Mouse (Mus musculus): ENCODE results near the gene Pcsk1n. TPM values are rescaled to one million over a fixed set of nuclear protein-coding genes. Genes with fewer than 3 reads are reported as not detected.
"Not testable (repeated sequence)": the region's sequence is repeated elsewhere in the genome, so short reads cannot be mapped to it uniquely, and the experiment has no call there.

The Pcsk1n gene
- under 1 TPM in 1 of 2 experiments, not detected in 1; 0.11 TPM for total RNA-seq (2021)

DNA sequence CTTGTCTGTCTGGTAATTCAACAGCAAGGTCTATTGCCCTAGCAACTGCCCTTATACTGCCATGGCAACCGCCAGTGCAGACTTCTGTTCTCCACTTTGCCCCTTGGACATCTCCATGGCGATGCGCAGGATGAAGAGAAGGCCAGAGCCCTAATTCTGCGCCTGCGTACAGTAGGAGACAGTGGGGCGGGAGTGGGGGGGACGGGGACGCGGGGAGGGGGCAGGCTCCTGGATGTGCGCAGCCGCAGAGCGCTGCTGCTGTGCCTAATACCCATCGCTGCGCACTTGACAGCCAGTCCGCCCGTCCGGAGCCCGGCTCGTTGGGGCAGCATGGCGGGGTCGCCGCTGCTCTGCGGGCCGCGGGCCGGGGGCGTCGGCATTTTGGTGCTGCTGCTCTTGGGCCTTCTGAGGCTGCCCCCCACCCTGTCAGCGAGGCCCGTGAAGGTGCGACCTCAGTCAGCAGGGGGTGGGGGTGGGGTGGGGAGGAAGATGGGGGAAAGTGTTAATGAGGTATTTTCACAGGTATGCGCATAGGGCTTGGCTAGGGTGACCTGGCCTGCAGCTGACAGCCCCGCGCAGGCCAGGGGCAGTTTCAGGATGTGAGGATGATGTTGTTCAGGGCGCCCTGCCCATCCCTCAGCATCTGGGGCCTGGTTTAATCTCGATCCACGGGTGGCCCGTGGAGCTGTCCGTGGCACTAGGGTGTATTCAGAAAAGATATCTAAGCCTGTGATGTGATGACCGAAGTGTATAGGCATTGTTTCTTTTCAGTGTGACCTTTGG, at the start of gene Pcsk1n:
Gene Pcsk1n, plus strand, starts transcription at position 222 of the 783 bp plus-strand sequence.
- intact Hi-C loops (cut with DNase I) = no loop called here
- DNase-seq (ENCODE audit: low spot score) = no peak

- DNase-seq (ENCODE audit: low spot score) = no peak
- intact Hi-C loops (cut with DNase I) = no loop called here
Observed at GRCm38 (mm10) chrX:7869826-7870225, 49.8 kb upstream of the Pcsk1n start.

DNA sequence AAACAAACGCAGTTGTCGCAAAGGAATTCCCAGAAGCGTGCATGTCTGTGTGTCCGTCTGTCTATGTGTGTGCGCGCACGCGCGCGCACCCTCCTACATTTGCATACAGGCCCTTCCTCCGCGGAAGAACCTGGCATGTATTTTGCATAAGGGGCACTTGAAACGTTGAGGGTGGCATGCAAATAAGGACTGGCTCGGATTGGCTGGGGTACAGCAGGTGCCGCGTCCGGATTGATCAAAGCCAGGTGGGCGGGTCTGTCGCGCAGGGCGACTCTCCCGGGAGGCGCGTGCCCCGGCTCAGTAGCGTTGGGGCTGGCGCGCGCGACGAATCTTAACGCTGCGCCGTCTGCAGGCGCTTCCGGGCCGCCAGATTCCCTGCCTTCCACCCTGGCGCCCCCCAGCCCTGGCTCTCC, 41.6 kb upstream of the Pcsk1n start, which contains the start of gene Pim2:
Gene Pim2, plus strand, starts transcription at position 256 of the 413 bp plus-strand sequence.
- peak; percentile 61 for DNase-seq (ENCODE audit: low spot score)
- intact Hi-C loops (cut with DNase I) = no loop called here

- no peak for DNase-seq (ENCODE audit: low spot score)
- intact Hi-C loops (cut with DNase I) = no loop called here
Observed at GRCm38 (mm10) chrX:7878495-7878894, 41.1 kb upstream of the Pcsk1n start.

- DNase-seq (ENCODE audit: low spot score) = peak; percentile 20
Observed at GRCm38 (mm10) chrX:7879819-7880218, 39.8 kb upstream of the Pcsk1n start.

GRCm38 (mm10) chrX:7883841-7884567, 35.6 kb upstream of the Pcsk1n start, which contains the start of gene Slc35a2:
Gene Slc35a2 (plus strand): TSS chrX:7884028.
- peak; percentile 84 for DNase-seq (ENCODE audit: low spot score)
- intact Hi-C loops (cut with DNase I) = no loop called here

More at GRCm38 (mm10) chrX:7879819-7880218, 39.8 kb upstream of the Pcsk1n start:
- intact Hi-C loops (cut with DNase I) = no loop called here

GRCm38 (mm10) chrX:7898211-7898610, 21.4 kb upstream of the Pcsk1n start:
- intact Hi-C loops (cut with DNase I) = loop anchor here (10.0 kb wide), 1 partner anchor 177 kb away; the partner anchor contains the start of gene Suv39h1

GRCm38 (mm10) chrX:7898880-7899874, 20.4 kb upstream of the Pcsk1n start, which contains the start of the genes Pqbp1 and Timm17b:
Gene Pqbp1 (minus strand): TSS chrX:7899269.
Gene Timm17b (plus strand): TSS chrX:7899357.
- intact Hi-C loops (cut with DNase I) = loop anchor here (10.0 kb wide), 1 partner anchor 176 kb away; the partner anchor contains the start of gene Suv39h1
- DNase-seq (ENCODE audit: low spot score) = peak; percentile 82

More at GRCm38 (mm10) chrX:7898211-7898610, 21.4 kb upstream of the Pcsk1n start:
- no peak for DNase-seq (ENCODE audit: low spot score)

GRCm38 (mm10) chrX:7904441-7904840, 15.2 kb upstream of the Pcsk1n start:
- DNase-seq (ENCODE audit: low spot score) = no peak
- intact Hi-C loops (cut with DNase I) = loop anchor here (5.0 kb wide), 1 partner anchor 47 kb away; no protein-coding TSS in a partner anchor

- intact Hi-C loops (cut with DNase I) = no loop called here
- no peak for DNase-seq (ENCODE audit: low spot score)
Observed at GRCm38 (mm10) chrX:7907735-7908134, 11.9 kb upstream of the Pcsk1n start, which contains the start of gene Gm10491. Gene Gm10491 (minus strand): TSS chrX:7907835.

GRCm38 (mm10) chrX:7909242-7909641, 10.4 kb upstream of the Pcsk1n start, which contains the start of gene Gm10490:
Gene Gm10490 (plus strand): TSS chrX:7909542.
- DNase-seq (ENCODE audit: low spot score); intact Hi-C loops (cut with DNase I): not testable (repeated sequence)

DNA sequence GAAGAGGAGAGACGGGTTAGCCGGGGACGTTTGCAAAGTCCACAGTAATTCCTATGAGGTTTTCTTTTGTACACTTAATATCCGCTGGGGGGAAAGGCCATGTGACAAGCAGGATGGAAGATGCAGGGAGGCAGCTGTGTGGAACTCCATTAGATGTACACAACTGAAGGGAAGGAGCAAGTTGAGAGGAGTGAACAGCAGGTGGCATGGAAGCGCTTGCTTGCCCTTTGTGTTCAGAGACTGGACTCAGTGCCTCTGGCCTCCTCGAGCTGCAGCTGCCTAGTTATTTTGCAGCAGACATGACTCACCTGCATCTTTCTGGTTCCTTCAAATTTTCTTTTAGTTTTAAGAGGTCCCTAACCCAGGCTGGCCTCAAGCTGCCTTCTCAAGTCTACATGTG, 9.1 kb upstream of the Pcsk1n start:
- DNase-seq (ENCODE audit: low spot score) = no peak
- intact Hi-C loops (cut with DNase I) = no loop called here

GRCm38 (mm10) chrX:7915669-7916068, 4.0 kb upstream of the Pcsk1n start:
- intact Hi-C loops (cut with DNase I) = loop anchor here (2.0 kb wide), 1 partner anchor 101 kb away; no protein-coding TSS in a partner anchor
- not testable (repeated sequence) for DNase-seq (ENCODE audit: low spot score)

- DNase-seq (ENCODE audit: low spot score) = not testable (repeated sequence)
- intact Hi-C loops (cut with DNase I) = loop anchor here (2.0 kb wide), 1 partner anchor 99 kb away; no protein-coding TSS in a partner anchor
Observed at GRCm38 (mm10) chrX:7917960-7918359, 1.7 kb upstream of the Pcsk1n start.

DNA sequence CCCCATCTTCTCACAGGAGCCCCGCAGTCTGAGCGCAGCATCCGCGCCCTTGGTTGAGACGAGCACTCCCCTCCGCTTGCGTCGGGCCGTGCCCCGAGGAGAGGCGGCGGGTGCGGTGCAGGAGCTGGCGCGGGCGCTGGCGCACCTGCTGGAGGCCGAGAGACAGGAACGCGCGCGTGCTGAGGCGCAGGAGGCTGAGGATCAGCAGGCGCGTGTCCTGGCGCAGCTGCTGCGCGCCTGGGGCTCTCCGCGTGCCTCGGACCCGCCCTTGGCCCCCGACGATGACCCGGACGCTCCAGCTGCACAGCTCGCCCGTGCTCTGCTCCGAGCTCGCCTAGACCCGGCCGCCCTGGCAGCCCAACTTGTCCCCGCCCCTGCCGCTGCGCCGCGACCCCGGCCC, 2.4 kb downstream of the Pcsk1n start:
- intact Hi-C loops (cut with DNase I) = no loop called here

GRCm38 (mm10) chrX:7926266-7926665, 6.6 kb downstream of the Pcsk1n start:
- no peak for DNase-seq (ENCODE audit: low spot score)
- intact Hi-C loops (cut with DNase I) = no loop called here

More for the DNA sequence above, 2.4 kb downstream of the Pcsk1n start:
- DNase-seq (ENCODE audit: low spot score) = no peak

DNA sequence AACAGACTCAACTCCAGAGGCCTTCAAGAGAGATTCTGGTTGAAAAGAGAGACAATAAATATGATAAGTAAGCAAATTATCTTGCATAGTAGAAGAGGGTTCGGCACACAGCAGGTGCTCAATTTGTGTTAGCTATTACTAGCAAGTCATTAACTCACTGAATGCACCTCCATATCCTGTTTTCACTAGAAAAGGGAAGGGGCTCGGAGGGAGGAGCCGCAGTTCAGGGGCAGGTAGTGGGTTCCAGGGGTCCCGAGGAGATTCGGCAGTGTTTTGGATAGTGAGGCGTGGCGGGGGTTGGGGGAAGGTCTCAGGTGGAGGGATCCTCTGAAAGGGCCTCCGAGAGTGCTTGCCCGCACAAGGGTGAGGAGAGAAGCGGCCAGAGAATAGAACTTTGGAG, 7.5 kb downstream of the Pcsk1n start:
- intact Hi-C loops (cut with DNase I) = no loop called here
- DNase-seq (ENCODE audit: low spot score) = no peak

GRCm38 (mm10) chrX:7928270-7928790, 8.7 kb downstream of the Pcsk1n start, which contains the start of gene Eras:
Gene Eras (minus strand): TSS chrX:7928607.
- intact Hi-C loops (cut with DNase I) = no loop called here
- DNase-seq (ENCODE audit: low spot score) = no peak

GRCm38 (mm10) chrX:7936874-7937273, 17.3 kb downstream of the Pcsk1n start:
- no peak for DNase-seq (ENCODE audit: low spot score)
- intact Hi-C loops (cut with DNase I) = no loop called here
